Mouse (Mus musculus) megakaryocyte, embryonic 14.5 days (primary cell): ENCODE measurements around the gene Hmga1.

Experiments
- FLI1 ChIP-seq: IDR thresholded peaks from 2 replicates; pipeline ENCODE4 v1.6.1; 2012; ENCODE audit warnings: low read length, inconsistent platforms, mixed read lengths
- GATA1 ChIP-seq: IDR thresholded peaks from 3 replicates; pipeline ENCODE4 v1.6.1; 2012; ENCODE audit warnings: mixed read lengths, low read length, inconsistent platforms, borderline replicate concordance

GRCm38 (mm10) chr17:27507591-27507945 lies 48.7 kb upstream of the Hmga1 start:
- TF ChIP-seq GATA1: no peak
- TF ChIP-seq FLI1: no peak
